Mouse (Mus musculus) midbrain, embryonic 11.5 days (tissue): ENCODE measurements around the gene Agtrap. TPM values are rescaled to one million over a fixed set of nuclear protein-coding genes. Genes with fewer than 3 reads are reported as not detected.

Experiments
- ATAC-seq: fragments of 200-750 bp; cut with Nextera tagmentation; 2 replicates; pipeline ENCODE4 v1.8.0; 2017; ENCODE audit warnings: moderate TSS enrichment, moderate library complexity; ENCODE audit not compliant: low FRiP score
- DNase-seq: peaks from one replicate; pipeline ENCODE4 v3.0.0; 2015; ENCODE audit warnings: low spot score; ENCODE audit errors: missing footprints
- H3K27ac ChIP-seq: fragments of 300-500 bp; sonication (generic); 2 replicates; pipeline ENCODE4 v1.5.1; 2014; ENCODE audit warnings: low read depth, low read length
- H3K27me3 ChIP-seq: fragments of 300-500 bp; sonication (generic); 2 replicates; pipeline ENCODE4 v1.6.1; 2014; ENCODE audit warnings: mild to moderate bottlenecking, low read length, moderate library complexity, mixed read lengths; ENCODE audit not compliant: control insufficient read depth, insufficient read depth
- H3K36me3 ChIP-seq: fragments of 300-500 bp; sonication (generic); 2 replicates; pipeline ENCODE4 v1.6.1; 2014; ENCODE audit warnings: mild to moderate bottlenecking, low read length, moderate library complexity, mixed read lengths; ENCODE audit not compliant: control insufficient read depth, insufficient read depth
- H3K4me1 ChIP-seq: fragments of 300-500 bp; sonication (generic); 2 replicates; pipeline ENCODE4 v1.6.1; 2014; ENCODE audit warnings: low read length; ENCODE audit not compliant: control insufficient read depth, insufficient read depth
- H3K4me2 ChIP-seq: fragments of 300-500 bp; sonication (generic); 2 replicates; pipeline ENCODE4 v1.6.1; 2014; ENCODE audit warnings: mild to moderate bottlenecking, moderate library complexity
- H3K4me3 ChIP-seq: fragments of 300-500 bp; sonication (generic); 2 replicates; pipeline ENCODE4 v1.5.1; 2014; ENCODE audit warnings: low read depth, low read length
- H3K9ac ChIP-seq: fragments of 300-500 bp; sonication (generic); 2 replicates; pipeline ENCODE4 v1.6.1; 2014; ENCODE audit warnings: low read length
- H3K9me3 ChIP-seq: fragments of 300-500 bp; sonication (generic); 2 replicates; pipeline ENCODE4 v1.6.1; 2016; ENCODE audit warnings: low read length; ENCODE audit not compliant: control insufficient read depth
- WGBS: fragments of 180-500 bp; shearing (Covaris S2); extraction: QIAGEN DNeasy Blood & Tissue Kit; methylation state at CpG from one replicate; pipeline ENCODE4 v1.1.7; 2014; 5-methylcytosine and 5-hydroxymethylcytosine counted together
- polyA plus RNA-seq: library from polyadenylated mRNA; unstranded; fragments of >200 nt; fragmentation: Nextera tagmentation; extraction: Ambion mirVana; gene quantifications from 2 replicates; pipeline ENCODE4 v1.2.1, GENCODE M21; 2014

Gene Agtrap
- polyA plus RNA-seq, 1 experiment from 2014 or later, result 11.7 TPM

GRCm38 (mm10) chr4:148074521-148075189 lies 13.2 kb downstream of the Agtrap start:
- ATAC-seq (peak; percentile 6; the same call in 1 of the 2 replicates), DNase-seq (no peak)
- H3K9me3 ChIP-seq, result no peaks in the 10 kb centered on the region
- no peaks in the 10 kb centered on the region for H3K4me1 ChIP-seq
- H3K27ac ChIP-seq, result no peak overlapping the region
- peak overlapping the region; percentile 44 for H3K4me2 ChIP-seq
- H3K27me3 ChIP-seq, result no peaks in the 10 kb centered on the region
- no peaks in the 10 kb centered on the region; the same call in 1 of the 2 replicates for H3K36me3 ChIP-seq
- peak overlapping the region; percentile 46 for H3K9ac ChIP-seq
- peak overlapping the region; percentile 17; the same call in 1 of the 2 replicates for H3K4me3 ChIP-seq
- 58% methylated on average over 17 of the region's 17 CpGs for WGBS

GRCm38 (mm10) chr4:148071508-148071907 lies 16.3 kb downstream of the Agtrap start:
- no peak overlapping the region for H3K4me2 ChIP-seq
- H3K4me3 ChIP-seq, result no peak overlapping the region
- H3K27me3 ChIP-seq, result no peaks in the 10 kb centered on the region
- H3K9me3 ChIP-seq, result no peaks in the 10 kb centered on the region
- ATAC-seq (no peak), DNase-seq (no peak)
- H3K4me1 ChIP-seq, result no peaks in the 10 kb centered on the region
- H3K36me3 ChIP-seq, result no peaks in the 10 kb centered on the region
- 70% methylated on average over 5 of the region's 5 CpGs for WGBS
- no peak overlapping the region for H3K27ac ChIP-seq
- H3K9ac ChIP-seq, result no peak overlapping the region

GRCm38 (mm10) chr4:148069602-148070218 lies 18.1 kb downstream of the Agtrap start:
- Histone ChIP-seq H3K9ac (no peak overlapping the region), H3K4me1 (0 out of 2 replicates have a peak, but pooled peaks cover 2% of the 10 kb centered on the region), H3K9me3 (no peaks in the 10 kb centered on the region), H3K27me3 (no peaks in the 10 kb centered on the region), H3K36me3 (no peaks in the 10 kb centered on the region), H3K27ac (no peak overlapping the region), H3K4me3 (no peak overlapping the region), H3K4me2 (no peak overlapping the region)
- no peak for DNase-seq
- ATAC-seq, result no peak
- 84% methylated on average over 9 of the region's 9 CpGs for WGBS

GRCm38 (mm10) chr4:148067346-148067745 lies 20.5 kb downstream of the Agtrap start:
- no peak overlapping the region for H3K4me2 ChIP-seq
- 84% methylated on average over 8 of the region's 8 CpGs for WGBS
- H3K4me1 ChIP-seq, result 0 out of 2 replicates have a peak, but pooled peaks cover 2% of the 10 kb centered on the region
- H3K4me3 ChIP-seq, result no peak overlapping the region
- DNase-seq (peak; percentile 80), ATAC-seq (no peak)
- H3K9ac ChIP-seq, result no peak overlapping the region
- H3K27ac ChIP-seq, result no peak overlapping the region
- H3K27me3 ChIP-seq, result no peaks in the 10 kb centered on the region
- no peaks in the 10 kb centered on the region for H3K36me3 ChIP-seq
- no peaks in the 10 kb centered on the region for H3K9me3 ChIP-seq

GRCm38 (mm10) chr4:148066401-148066744 lies 21.5 kb downstream of the Agtrap start:
- no peaks in the 10 kb centered on the region for H3K27me3 ChIP-seq
- 38% methylated on average over 9 of the region's 9 CpGs for WGBS

GRCm38 (mm10) chr4:148065702-148066400 lies 22.0 kb downstream of the Agtrap start:
- 29% methylated on average over 6 of the region's 6 CpGs for WGBS
- DNase-seq, result no peak

More at GRCm38 (mm10) chr4:148066401-148066744, 21.5 kb downstream of the Agtrap start:
- Histone ChIP-seq H3K9ac (no peak overlapping the region), H3K27ac (no peak overlapping the region), H3K36me3 (no peaks in the 10 kb centered on the region), H3K9me3 (no peaks in the 10 kb centered on the region), H3K4me2 (no peak overlapping the region), H3K4me1 (0 out of 2 replicates have a peak, but pooled peaks cover 2% of the 10 kb centered on the region), H3K4me3 (no peak overlapping the region)
- ATAC-seq (no peak), DNase-seq (no peak)

GRCm38 (mm10) chr4:148061086-148061480 lies 26.7 kb downstream of the Agtrap start:
- no peaks in the 10 kb centered on the region for H3K9me3 ChIP-seq
- ATAC-seq (no peak), DNase-seq (no peak)
- H3K4me2 ChIP-seq, result no peak overlapping the region
- H3K36me3 ChIP-seq, result peaks cover 7% of the 10 kb centered on the region
- no peak overlapping the region for H3K27ac ChIP-seq
- no peaks in the 10 kb centered on the region for H3K27me3 ChIP-seq
- no peak overlapping the region for H3K4me3 ChIP-seq
- 92% methylated on average over 9 of the region's 9 CpGs for whole genome bisulfite sequencing
- H3K4me1 ChIP-seq, result no peaks in the 10 kb centered on the region
- no peak overlapping the region for H3K9ac ChIP-seq

More at GRCm38 (mm10) chr4:148065702-148066400, 22.0 kb downstream of the Agtrap start:
- Histone ChIP-seq H3K4me2 (no peak overlapping the region), H3K4me1 (0 out of 2 replicates have a peak, but pooled peaks cover 2% of the 10 kb centered on the region), H3K27ac (no peak overlapping the region), H3K27me3 (no peaks in the 10 kb centered on the region), H3K9me3 (no peaks in the 10 kb centered on the region), H3K36me3 (no peaks in the 10 kb centered on the region), H3K9ac (no peak overlapping the region), H3K4me3 (no peak overlapping the region)
- 0 out of 2 replicates have a peak, but pooled peaks have one; percentile 6 for ATAC-seq

GRCm38 (mm10) chr4:148060120-148061085 lies 27.4 kb downstream of the Agtrap start:
- Histone ChIP-seq H3K4me3 (no peak overlapping the region), H3K27ac (no peak overlapping the region), H3K9ac (no peak overlapping the region), H3K27me3 (no peaks in the 10 kb centered on the region), H3K4me1 (no peaks in the 10 kb centered on the region), H3K36me3 (peaks cover 14% of the 10 kb centered on the region), H3K9me3 (no peaks in the 10 kb centered on the region), H3K4me2 (no peak overlapping the region)
- WGBS, result 52% methylated on average over 13 of the region's 13 CpGs
- peak; percentile 88 for DNase-seq
- ATAC-seq, result peak; percentile 64
